Mouse (Mus musculus): ENCODE results near the gene Plxnd1. TPM values are rescaled to one million over a fixed set of nuclear protein-coding genes. Genes with fewer than 3 reads are reported as not detected.

Plxnd1 gene
- polyA plus RNA-seq, 1 experiment, result 0.11 TPM

GRCm38 (mm10) chr6:116004069-116004468, 9.3 kb upstream of the Plxnd1 start:
- peaks cover 4% of the 10 kb centered on the region for H3K27me3 ChIP-seq (ENCODE audit: control insufficient read depth)
- no peaks in the 10 kb centered on the region for H3K36me3 ChIP-seq (ENCODE audit: control insufficient read depth)
- H3K4me1 ChIP-seq (ENCODE audit: control insufficient read depth), result peaks cover 23% of the 10 kb centered on the region
- no peak overlapping the region for H3K4me3 ChIP-seq (replicated peaks)
- TF ChIP-seq TAL1 (IDR thresholded peaks at IDR 0.05; ENCODE audit: low read length) (no peak), GATA1 (IDR thresholded peaks at IDR 0.05; ENCODE audit: low read length) (no peak)
- no peaks in the 10 kb centered on the region for H3K9me3 ChIP-seq (ENCODE audit: control insufficient read depth, low read length)

- TF ChIP-seq GATA1 (IDR thresholded peaks at IDR 0.05; ENCODE audit: low read length) (no peak), TAL1 (IDR thresholded peaks at IDR 0.05; ENCODE audit: low read length) (no peak)
- peaks cover 4% of the 10 kb centered on the region for H3K27me3 ChIP-seq (ENCODE audit: control insufficient read depth)
- no peak overlapping the region for H3K4me3 ChIP-seq (replicated peaks)
- H3K9me3 ChIP-seq (ENCODE audit: control insufficient read depth, low read length), result no peaks in the 10 kb centered on the region
- no peaks in the 10 kb centered on the region for H3K36me3 ChIP-seq (ENCODE audit: control insufficient read depth)
- peaks cover 23% of the 10 kb centered on the region for H3K4me1 ChIP-seq (ENCODE audit: control insufficient read depth)
Observed at GRCm38 (mm10) chr6:116003516-116003915, 8.7 kb upstream of the Plxnd1 start.

- no peak overlapping the region for H3K4me3 ChIP-seq (replicated peaks)
Observed at GRCm38 (mm10) chr6:116002311-116003104, 7.7 kb upstream of the Plxnd1 start.

GRCm38 (mm10) chr6:116000851-116001250, 6.0 kb upstream of the Plxnd1 start:
- H3K36me3 ChIP-seq (ENCODE audit: control insufficient read depth), result no peaks in the 10 kb centered on the region
- H3K9me3 ChIP-seq (ENCODE audit: control insufficient read depth, low read length), result no peaks in the 10 kb centered on the region
- H3K27me3 ChIP-seq (ENCODE audit: control insufficient read depth), result peaks cover 20% of the 10 kb centered on the region
- H3K4me3 ChIP-seq (replicated peaks), result no peak overlapping the region
- TF ChIP-seq TAL1 (IDR thresholded peaks at IDR 0.05; ENCODE audit: low read length), result no peak
- no peak for TF ChIP-seq GATA1 (IDR thresholded peaks at IDR 0.05; ENCODE audit: low read length)
- H3K4me1 ChIP-seq (ENCODE audit: control insufficient read depth), result peaks cover 24% of the 10 kb centered on the region

More at GRCm38 (mm10) chr6:116002311-116003104, 7.7 kb upstream of the Plxnd1 start:
- TF ChIP-seq TAL1 (IDR thresholded peaks at IDR 0.05; ENCODE audit: low read length) (no peak), GATA1 (IDR thresholded peaks at IDR 0.05; ENCODE audit: low read length) (no peak)
- H3K4me1 ChIP-seq (ENCODE audit: control insufficient read depth), result peaks cover 23% of the 10 kb centered on the region
- H3K27me3 ChIP-seq (ENCODE audit: control insufficient read depth), result peaks cover 9% of the 10 kb centered on the region
- no peaks in the 10 kb centered on the region for H3K9me3 ChIP-seq (ENCODE audit: control insufficient read depth, low read length)
- no peaks in the 10 kb centered on the region for H3K36me3 ChIP-seq (ENCODE audit: control insufficient read depth)

- H3K4me1 ChIP-seq (ENCODE audit: control insufficient read depth), result peaks cover 33% of the 10 kb centered on the region
Observed at GRCm38 (mm10) chr6:115999227-115999626, 4.4 kb upstream of the Plxnd1 start.

GRCm38 (mm10) chr6:115998758-115999157, 4.0 kb upstream of the Plxnd1 start:
- Histone ChIP-seq H3K27me3 (ENCODE audit: control insufficient read depth) (peaks cover 40% of the 10 kb centered on the region), H3K4me3 (replicated peaks) (no peak overlapping the region), H3K36me3 (ENCODE audit: control insufficient read depth) (no peaks in the 10 kb centered on the region), H3K9me3 (ENCODE audit: control insufficient read depth, low read length) (peaks cover 8% of the 10 kb centered on the region; the same call in 1 of the 2 replicates), H3K4me1 (ENCODE audit: control insufficient read depth) (peaks cover 33% of the 10 kb centered on the region)
- no peak for TF ChIP-seq TAL1 (IDR thresholded peaks at IDR 0.05; ENCODE audit: low read length)
- no peak for TF ChIP-seq GATA1 (IDR thresholded peaks at IDR 0.05; ENCODE audit: low read length)

More at GRCm38 (mm10) chr6:115999227-115999626, 4.4 kb upstream of the Plxnd1 start:
- Histone ChIP-seq H3K36me3 (ENCODE audit: control insufficient read depth) (no peaks in the 10 kb centered on the region), H3K9me3 (ENCODE audit: control insufficient read depth, low read length) (peaks cover 4% of the 10 kb centered on the region; the same call in 1 of the 2 replicates), H3K4me3 (replicated peaks) (no peak overlapping the region), H3K27me3 (ENCODE audit: control insufficient read depth) (peaks cover 35% of the 10 kb centered on the region)
- no peak for TF ChIP-seq GATA1 (IDR thresholded peaks at IDR 0.05; ENCODE audit: low read length)
- no peak for TF ChIP-seq TAL1 (IDR thresholded peaks at IDR 0.05; ENCODE audit: low read length)

- no peak overlapping the region for H3K4me3 ChIP-seq (replicated peaks)
- H3K9me3 ChIP-seq (ENCODE audit: control insufficient read depth, low read length), result peaks cover 11% of the 10 kb centered on the region; the same call in 1 of the 2 replicates
- peaks cover 49% of the 10 kb centered on the region for H3K27me3 ChIP-seq (ENCODE audit: control insufficient read depth)
- H3K4me1 ChIP-seq (ENCODE audit: control insufficient read depth), result peaks cover 35% of the 10 kb centered on the region
- TF ChIP-seq GATA1 (IDR thresholded peaks at IDR 0.05; ENCODE audit: low read length) (no peak), TAL1 (IDR thresholded peaks at IDR 0.05; ENCODE audit: low read length) (no peak)
- no peaks in the 10 kb centered on the region for H3K36me3 ChIP-seq (ENCODE audit: control insufficient read depth)
Observed at GRCm38 (mm10) chr6:115997726-115998311, 3.0 kb upstream of the Plxnd1 start.

- H3K4me1 ChIP-seq (ENCODE audit: control insufficient read depth), result peaks cover 31% of the 10 kb centered on the region
- no peak for TF ChIP-seq TAL1 (IDR thresholded peaks at IDR 0.05; ENCODE audit: low read length)
- TF ChIP-seq GATA1 (IDR thresholded peaks at IDR 0.05; ENCODE audit: low read length), result no peak
- no peak overlapping the region for H3K4me3 ChIP-seq (replicated peaks)
Observed at GRCm38 (mm10) chr6:115996171-115996851, 1.5 kb upstream of the Plxnd1 start.

GRCm38 (mm10) chr6:115995531-115995941, 731 bp upstream of the Plxnd1 start:
- Histone ChIP-seq H3K9me3 (ENCODE audit: control insufficient read depth, low read length) (peaks cover 11% of the 10 kb centered on the region; the same call in 1 of the 2 replicates), H3K4me1 (ENCODE audit: control insufficient read depth) (peaks cover 31% of the 10 kb centered on the region), H3K36me3 (ENCODE audit: control insufficient read depth) (no peaks in the 10 kb centered on the region), H3K27me3 (ENCODE audit: control insufficient read depth) (peaks cover 72% of the 10 kb centered on the region), H3K4me3 (replicated peaks) (no peak overlapping the region)
- no peak for TF ChIP-seq TAL1 (IDR thresholded peaks at IDR 0.05; ENCODE audit: low read length)
- TF ChIP-seq GATA1 (IDR thresholded peaks at IDR 0.05; ENCODE audit: low read length), result no peak

More at GRCm38 (mm10) chr6:115996171-115996851, 1.5 kb upstream of the Plxnd1 start:
- Histone ChIP-seq H3K27me3 (ENCODE audit: control insufficient read depth) (peaks cover 64% of the 10 kb centered on the region), H3K36me3 (ENCODE audit: control insufficient read depth) (no peaks in the 10 kb centered on the region), H3K9me3 (ENCODE audit: control insufficient read depth, low read length) (peaks cover 11% of the 10 kb centered on the region; the same call in 1 of the 2 replicates)
